In genomic region chr9:65216972-65217371, GRCm38 (mm10) we compare ENCODE assay signal across 9 mouse cellular contexts. TPM values are rescaled to one million over a fixed set of nuclear protein-coding genes. Genes with fewer than 3 reads are reported as not detected.
A peak's percentile ranks its signal among the peaks of the same experiment; 100 is the strongest.
DNase-seq lines count a peak whose midpoint lies in the region; ATAC-seq and TF ChIP-seq lines count a peak whose summit lies in the region.
"Had no signal": no experiment of that assay in that cellular context is flagged by ENCODE, and none has a peak within 500 bp of the region (broad histone marks: within the 10 kb centered on the region; RNA-seq: fewer than 3 reads in every experiment).

No protein-coding gene starts in this region.

- no peak for TF ChIP-seq CTCF in liver, embryonic 14.5 days (IDR thresholded peaks at IDR 0.05; ENCODE audit: low read depth)

- no peak for DNase-seq in heart, postnatal 10 days
- DNase-seq in CD4-positive, CD25-positive, alpha-beta regulatory T cell, adult 2 months (ENCODE audit: low read depth, low spot score), result peak; percentile 70
- DNase-seq in liver, embryonic 14.5 days (ENCODE audit: low read depth in 3 of 3, low spot score in 3 of 3), result no peak
- DNase-seq in adrenal gland, postnatal 4 days (ENCODE audit: low spot score in 2 of 2), result no peak
- no peak for DNase-seq in kidney, adult 11 months
- DNase-seq: lung, postnatal 14 days had no signal

- 59% methylated on average over 8 of the region's 8 CpGs for WGBS in heart, embryonic 13.5 days
- 43% methylated on average over 8 of the region's 8 CpGs for WGBS in embryonic facial prominence, embryonic 13.5 days
- 9% methylated on average over 8 of the region's 8 CpGs for WGBS in liver, embryonic 14.5 days (ENCODE audit: insufficient replicate concordance)
- WGBS in hindbrain, embryonic 16.5 days, result 75% methylated on average over 8 of the region's 8 CpGs

- H3K27me3 ChIP-seq in heart, embryonic 13.5 days (replicated peaks), result no peaks in the 10 kb centered on the region
- no peaks in the 10 kb centered on the region for H3K27me3 ChIP-seq in embryonic facial prominence, embryonic 13.5 days
- no peaks in the 10 kb centered on the region for H3K27me3 ChIP-seq in liver, embryonic 14.5 days (ENCODE audit: control insufficient read depth, insufficient read depth, low read length)
- H3K27me3 ChIP-seq in hindbrain, embryonic 16.5 days (replicated peaks; ENCODE audit: control insufficient read depth, insufficient read depth, low read length), result no peaks in the 10 kb centered on the region

- peaks cover 31% of the 10 kb centered on the region for H3K4me1 ChIP-seq in heart, embryonic 13.5 days
- peaks cover 25% of the 10 kb centered on the region for H3K4me1 ChIP-seq in embryonic facial prominence, embryonic 13.5 days
- H3K4me1 ChIP-seq in liver, embryonic 14.5 days (replicated peaks; ENCODE audit: control insufficient read depth in 2 of 2, insufficient read depth in 2 of 2, low read length in 1 of 2), result peaks cover 39 to 43% of the 10 kb centered on the region in 2 experiments
- 0 out of 2 replicates have a peak, but pooled peaks cover 2% of the 10 kb centered on the region for H3K4me1 ChIP-seq in hindbrain, embryonic 16.5 days (ENCODE audit: control insufficient read depth, insufficient read depth, low read depth, low read length)

- no peak overlapping the region; the same call in 1 of the 2 replicates for H3K27ac ChIP-seq in heart, embryonic 13.5 days (replicated peaks)
- H3K27ac ChIP-seq in embryonic facial prominence, embryonic 13.5 days, result no peak overlapping the region
- peak overlapping the region; percentile 98 for H3K27ac ChIP-seq in liver, embryonic 14.5 days
- no peak overlapping the region for H3K27ac ChIP-seq in hindbrain, embryonic 16.5 days (ENCODE audit: low read depth, low read length)

- H3K9ac ChIP-seq in heart, embryonic 13.5 days, result no peak overlapping the region
- H3K9ac ChIP-seq in embryonic facial prominence, embryonic 13.5 days, result no peak overlapping the region
- H3K9ac ChIP-seq in liver, embryonic 14.5 days (replicated peaks), result peak overlapping the region; percentile 97
- H3K9ac ChIP-seq in hindbrain, embryonic 16.5 days (ENCODE audit: low read depth, low read length), result no peak overlapping the region

- H3K4me3 ChIP-seq in heart, embryonic 13.5 days, result no peak overlapping the region
- no peak overlapping the region for H3K4me3 ChIP-seq in embryonic facial prominence, embryonic 13.5 days
- H3K4me3 ChIP-seq in liver, embryonic 14.5 days (ENCODE audit: insufficient read depth in 1 of 2, low read depth in 2 of 2, low read length in 2 of 2), result peak overlapping the region; percentile 51 to 73
- no peak overlapping the region for H3K4me3 ChIP-seq in hindbrain, embryonic 16.5 days (ENCODE audit: low read length)

- H3K9me3 ChIP-seq in heart, embryonic 13.5 days, result no peaks in the 10 kb centered on the region
- H3K9me3 ChIP-seq in embryonic facial prominence, embryonic 13.5 days, result no peaks in the 10 kb centered on the region
- H3K9me3 ChIP-seq in liver, embryonic 14.5 days (ENCODE audit: control insufficient read depth, low read length), result no peaks in the 10 kb centered on the region
- H3K9me3 ChIP-seq in hindbrain, embryonic 16.5 days (ENCODE audit: control insufficient read depth, low read length), result no peaks in the 10 kb centered on the region

- intact Hi-C loops in heart, postnatal 10 days (cut with DNase I), result no loop called here

- no peak for ATAC-seq in heart, embryonic 13.5 days (ENCODE audit: extremely low read depth, insufficient number of reproducible peaks, low FRiP score, low TSS enrichment)
- ATAC-seq in embryonic facial prominence, embryonic 13.5 days (ENCODE audit: insufficient number of reproducible peaks, insufficient read depth, low FRiP score, low TSS enrichment, low read depth), result no peak
- ATAC-seq in liver, embryonic 14.5 days (ENCODE audit: insufficient read depth), result no peak
- ATAC-seq in hindbrain, embryonic 16.5 days, result no peak

- peak overlapping the region; percentile 96; the same call in 1 of the 2 replicates for H3K4me2 ChIP-seq in heart, embryonic 13.5 days
- H3K4me2 ChIP-seq in embryonic facial prominence, embryonic 13.5 days, result 0 out of 2 replicates have a peak overlapping the region, but pooled peaks have one; percentile 9
- peak overlapping the region; percentile 93 for H3K4me2 ChIP-seq in liver, embryonic 14.5 days (ENCODE audit: low read depth)
- no peak overlapping the region for H3K4me2 ChIP-seq in hindbrain, embryonic 16.5 days (ENCODE audit: low read length)

- TF ChIP-seq EP300 in liver, embryonic 14.5 days (IDR thresholded peaks at IDR 0.05; ENCODE audit: low read depth), result no peak

- no peaks in the 10 kb centered on the region for H3K36me3 ChIP-seq in heart, embryonic 13.5 days
- H3K36me3 ChIP-seq in embryonic facial prominence, embryonic 13.5 days, result no peaks in the 10 kb centered on the region
- H3K36me3 ChIP-seq in liver, embryonic 14.5 days (replicated peaks; ENCODE audit: control insufficient read depth, insufficient read depth, low read depth), result no peaks in the 10 kb centered on the region; the same call in 1 of the 2 replicates
- H3K36me3 ChIP-seq in hindbrain, embryonic 16.5 days (ENCODE audit: control insufficient read depth, insufficient read depth, low read length), result no peaks in the 10 kb centered on the region

RNA-seq across cellular contexts. Expression of gene Parp16, which starts 21.8 kb away (rescaled TPM):
- 4.5 and 5.1 TPM in 2 replicates for polyA plus RNA-seq in heart, embryonic 13.5 days (2015; fragmentation: Nextera tagmentation; extraction: Ambion mirVana)
- total RNA-seq in heart, postnatal 10 days (2021), result 1 to 10 TPM; 5.1 to 5.9 TPM
- polyA plus RNA-seq in embryonic facial prominence, embryonic 13.5 days (2015; fragmentation: Nextera tagmentation; extraction: Ambion mirVana), result 7.1 and 8.1 TPM in 2 replicates
- 4.9 and 5.7 TPM in 2 replicates for polyA plus RNA-seq in liver, embryonic 14.5 days (2012; rRNA removed)
- polyA plus RNA-seq in liver, embryonic 14.5 days (2014; fragmentation: Nextera tagmentation; extraction: Ambion mirVana), result 7.2 and 9.3 TPM in 2 replicates
- 10 to 100 TPM; 23.2 to 27.0 TPM for total RNA-seq in adrenal gland, postnatal 4 days (2021)
- polyA plus RNA-seq in hindbrain, embryonic 16.5 days (2015; fragmentation: Nextera tagmentation; extraction: Ambion mirVana), result 7.7 and 8.3 TPM in 2 replicates

RNA-seq across cellular contexts. Expression of gene Cilp, which starts 48.0 kb away (rescaled TPM):
- 0.04 TPM in 1 of 2 replicates, not detected in the other for polyA plus RNA-seq in heart, embryonic 13.5 days (2015; fragmentation: Nextera tagmentation; extraction: Ambion mirVana)
- 1 to 10 TPM; 5.4 to 6.6 TPM for total RNA-seq in heart, postnatal 10 days (2021)
- polyA plus RNA-seq in embryonic facial prominence, embryonic 13.5 days (2015; fragmentation: Nextera tagmentation; extraction: Ambion mirVana), result 0.74 and 1.2 TPM in 2 replicates
- 0.01 TPM in 1 of 2 replicates, not detected in the other for polyA plus RNA-seq in liver, embryonic 14.5 days (2012; rRNA removed)
- not detected in 2 replicates for polyA plus RNA-seq in liver, embryonic 14.5 days (2014; fragmentation: Nextera tagmentation; extraction: Ambion mirVana)
- 1 to 10 TPM; 4.8 to 7.6 TPM for total RNA-seq in adrenal gland, postnatal 4 days (2021)
- 0.38 and 0.91 TPM in 2 replicates for polyA plus RNA-seq in hindbrain, embryonic 16.5 days (2015; fragmentation: Nextera tagmentation; extraction: Ambion mirVana)

Comparison
In these comparisons a context has a peak if more than half of its experiments do, and no peak if none do; other contexts are left out.
1. H3K4me3 ChIP-seq: peak in liver, embryonic 14.5 days (2 of 2); none in heart, embryonic 13.5 days (single experiment), embryonic facial prominence, embryonic 13.5 days (single experiment) and hindbrain, embryonic 16.5 days (single experiment).